Mouse (Mus musculus) forebrain, embryonic 14.5 days (tissue): Measurements from ENCODE around the gene Il1rn. TPM values are rescaled to one million over a fixed set of nuclear protein-coding genes. Genes with fewer than 3 reads are reported as not detected.

Source experiments
- ATAC-seq: fragments of 200-750 bp; cut with Nextera tagmentation; 2 replicates; pipeline ENCODE4 v1.8.0; 2017; ENCODE audit warnings: mild to moderate bottlenecking, moderate library complexity
- DNase-seq: peaks from one replicate; pipeline ENCODE4 v3.0.0-alpha.2; 2015; ENCODE audit warnings: low spot score
- H3K27ac ChIP-seq: fragments of 300-500 bp; sonication (generic); 2 replicates; pipeline ENCODE4 v1.5.1; 2014; ENCODE audit warnings: low read depth, mild to moderate bottlenecking, control low read depth, low read length, moderate library complexity
- H3K27me3 ChIP-seq: fragments of 300-500 bp; sonication (generic); replicated peaks from 2 replicates; pipeline ENCODE4 v1.6.1; 2014; ENCODE audit warnings: low read length, control low read depth, mixed read lengths; ENCODE audit not compliant: control insufficient read depth, insufficient read depth
- H3K36me3 ChIP-seq: fragments of 300-500 bp; sonication (generic); 2 replicates; pipeline ENCODE4 v1.6.1; 2014; ENCODE audit warnings: low read length, control low read depth; ENCODE audit not compliant: control insufficient read depth, insufficient read depth
- H3K4me1 ChIP-seq: fragments of 300-500 bp; sonication (generic); 2 replicates; pipeline ENCODE4 v1.6.1; 2014; ENCODE audit warnings: antibody characterized with exemption, low read length, control low read depth; ENCODE audit not compliant: control insufficient read depth, insufficient read depth
- H3K4me2 ChIP-seq: fragments of 300-500 bp; sonication (generic); 2 replicates; pipeline ENCODE4 v1.6.1; 2014; ENCODE audit warnings: mild to moderate bottlenecking, control low read depth, low read length
- H3K4me3 ChIP-seq: fragments of 300-500 bp; sonication (generic); 2 replicates; pipeline ENCODE4 v1.5.1; 2014; ENCODE audit warnings: low read depth, low read length, control low read depth
- H3K9ac ChIP-seq: fragments of 300-500 bp; sonication (generic); 2 replicates; pipeline ENCODE4 v1.6.1; 2014; ENCODE audit warnings: mild to moderate bottlenecking, low read length, control low read depth, moderate library complexity
- H3K9me3 ChIP-seq: fragments of 300-500 bp; sonication (generic); replicated peaks from 2 replicates; pipeline ENCODE4 v1.6.1; 2016; ENCODE audit warnings: low read length, control low read depth, mixed read lengths; ENCODE audit not compliant: control insufficient read depth
- whole genome bisulfite sequencing: fragments of 180-500 bp; shearing (Covaris S2); extraction: QIAGEN DNeasy Blood & Tissue Kit; methylation state at CpG from one replicate; pipeline ENCODE4 v1.1.7; 2014; 5-methylcytosine and 5-hydroxymethylcytosine counted together
- polyA plus RNA-seq: library from polyadenylated mRNA; unstranded; fragments of >200 nt; fragmentation: Nextera tagmentation; extraction: Ambion mirVana; gene quantifications from 2 replicates; pipeline ENCODE4 v1.2.1, GENCODE M21; 2014

Gene Il1rn
- polyA plus RNA-seq, 1 experiment from 2014 or later, result 0.09 TPM

- ATAC-seq (no peak), DNase-seq (no peak)
- Histone ChIP-seq H3K27ac (no peak overlapping the region), H3K27me3 (no peaks in the 10 kb centered on the region), H3K4me1 (no peaks in the 10 kb centered on the region), H3K4me2 (no peak overlapping the region), H3K9ac (no peak overlapping the region), H3K36me3 (no peaks in the 10 kb centered on the region), H3K9me3 (no peaks in the 10 kb centered on the region), H3K4me3 (no peak overlapping the region)
- WGBS, result 90% methylated on average over 21 of the region's 21 CpGs
Observed at GRCm38 (mm10) chr2:24386158-24386963, 49.7 kb downstream of the Il1rn start.

- Histone ChIP-seq H3K9me3 (no peaks in the 10 kb centered on the region), H3K4me3 (no peak overlapping the region), H3K36me3 (no peaks in the 10 kb centered on the region), H3K27ac (no peak overlapping the region), H3K27me3 (no peaks in the 10 kb centered on the region), H3K4me1 (no peaks in the 10 kb centered on the region), H3K4me2 (no peak overlapping the region), H3K9ac (no peak overlapping the region)
- WGBS, result 96% methylated on average over 2 of the region's 2 CpGs
- no peak for ATAC-seq
- no peak for DNase-seq
Observed at GRCm38 (mm10) chr2:24386964-24387320, 50.3 kb downstream of the Il1rn start.

GRCm38 (mm10) chr2:24387361-24388283 lies 51.0 kb downstream of the Il1rn start:
- H3K9me3 ChIP-seq, result no peaks in the 10 kb centered on the region
- H3K27me3 ChIP-seq, result no peaks in the 10 kb centered on the region
- ATAC-seq (no peak), DNase-seq (no peak)
- no peak overlapping the region for H3K27ac ChIP-seq
- no peaks in the 10 kb centered on the region for H3K36me3 ChIP-seq
- H3K4me3 ChIP-seq, result no peak overlapping the region
- no peaks in the 10 kb centered on the region for H3K4me1 ChIP-seq
- 93% methylated on average over 4 of the region's 4 CpGs for WGBS
- H3K9ac ChIP-seq, result no peak overlapping the region
- H3K4me2 ChIP-seq, result no peak overlapping the region

- ATAC-seq (no peak), DNase-seq (no peak)
- 78% methylated on average over 2 of the region's 2 CpGs for WGBS
- no peak overlapping the region for H3K4me3 ChIP-seq
- no peak overlapping the region for H3K27ac ChIP-seq
- no peaks in the 10 kb centered on the region for H3K36me3 ChIP-seq
- no peaks in the 10 kb centered on the region for H3K27me3 ChIP-seq
- H3K4me1 ChIP-seq, result no peaks in the 10 kb centered on the region
- no peak overlapping the region for H3K4me2 ChIP-seq
- no peak overlapping the region for H3K9ac ChIP-seq
- no peaks in the 10 kb centered on the region for H3K9me3 ChIP-seq
Observed at GRCm38 (mm10) chr2:24393251-24393650, 56.6 kb downstream of the Il1rn start.

GRCm38 (mm10) chr2:24397115-24397514 lies 60.5 kb downstream of the Il1rn start:
- Histone ChIP-seq H3K4me3 (no peak overlapping the region), H3K9ac (no peak overlapping the region), H3K4me2 (no peak overlapping the region), H3K36me3 (no peaks in the 10 kb centered on the region), H3K27ac (no peak overlapping the region), H3K27me3 (no peaks in the 10 kb centered on the region), H3K4me1 (no peaks in the 10 kb centered on the region), H3K9me3 (no peaks in the 10 kb centered on the region)
- no peak for DNase-seq
- 14% methylated on average over 2 of the region's 2 CpGs for WGBS
- ATAC-seq, result no peak

GRCm38 (mm10) chr2:24400711-24401110 lies 64.1 kb downstream of the Il1rn start:
- Histone ChIP-seq H3K36me3 (no peaks in the 10 kb centered on the region), H3K4me1 (peaks cover 4% of the 10 kb centered on the region; the same call in 1 of the 2 replicates), H3K27ac (no peak overlapping the region), H3K9ac (no peak overlapping the region), H3K4me2 (no peak overlapping the region), H3K4me3 (no peak overlapping the region), H3K9me3 (no peaks in the 10 kb centered on the region), H3K27me3 (no peaks in the 10 kb centered on the region)
- ATAC-seq, result no peak
- DNase-seq, result no peak
- WGBS, result 89% methylated on average over 3 of the region's 3 CpGs

Other genes starting within 250 kb of the Il1rn start
- not detected in 2 replicates for gene Tbpl2, start 240.3 kb upstream of the Il1rn start, polyA plus RNA-seq
- not detected in 2 replicates for gene Il1f8, start 183.7 kb upstream of the Il1rn start, polyA plus RNA-seq
- not detected in 2 replicates for gene Il1f9, start 150.4 kb upstream of the Il1rn start, polyA plus RNA-seq
- gene Il1f6, start 121.4 kb upstream of the Il1rn start, polyA plus RNA-seq, result not detected in 2 replicates
- not detected in 2 replicates for gene Il1f5, start 59.9 kb upstream of the Il1rn start, polyA plus RNA-seq
- not detected in 2 replicates for gene Il1f10, start 45.7 kb upstream of the Il1rn start, polyA plus RNA-seq
- gene Psd4, start 30.7 kb downstream of the Il1rn start, polyA plus RNA-seq, result 0.39 and 0.84 TPM in 2 replicates
- not detected in 2 replicates for gene Pax8, start 138.7 kb downstream of the Il1rn start, polyA plus RNA-seq